In genomic region chr2:38711421-38711861, GRCm38 (mm10) we compare ENCODE assay signal across 8 mouse cellular contexts. TPM values are rescaled to one million over a fixed set of nuclear protein-coding genes. Genes with fewer than 3 reads are reported as not detected.
DNase-seq lines count a peak whose midpoint lies in the region; ATAC-seq and TF ChIP-seq lines count a peak whose summit lies in the region.

No protein-coding gene starts in this region.

- H3K27me3 ChIP-seq in hindbrain, embryonic 12.5 days: peaks cover 82% of the 10 kb centered on the region
- H3K27me3 ChIP-seq in liver, embryonic 16.5 days (ENCODE audit: control insufficient read depth, insufficient read depth, low read depth, low read length): peaks cover 74% of the 10 kb centered on the region

- H3K4me1 ChIP-seq in hindbrain, embryonic 12.5 days: peaks cover 24% of the 10 kb centered on the region
- H3K4me1 ChIP-seq in liver, embryonic 16.5 days (ENCODE audit: control insufficient read depth, low read depth, low read length): no peaks in the 10 kb centered on the region; the same call in none of the 2 replicates

- TF ChIP-seq CTCF in brain, embryonic 14.5 days (IDR thresholded peaks at IDR 0.05; ENCODE audit: borderline replicate concordance, extremely low read depth, insufficient read depth, insufficient read length): no peak

- no peaks in the 10 kb centered on the region for H3K9me3 ChIP-seq in hindbrain, embryonic 12.5 days (replicated peaks)
- no peaks in the 10 kb centered on the region for H3K9me3 ChIP-seq in liver, embryonic 16.5 days (replicated peaks; ENCODE audit: control insufficient read depth, low read length)

- no peak for ATAC-seq in hindbrain, embryonic 12.5 days (ENCODE audit: low FRiP score)
- ATAC-seq in liver, embryonic 16.5 days (ENCODE audit: low read depth): no peak
- ATAC-seq in frontal cortex, adult (ENCODE audit: low TSS enrichment): no peak
- ATAC-seq in megakaryocyte progenitor cell, adult 5-6 weeks (replicated peaks; ENCODE audit: poor library complexity): no peak

- H3K36me3 ChIP-seq in hindbrain, embryonic 12.5 days: no peaks in the 10 kb centered on the region
- no peaks in the 10 kb centered on the region for H3K36me3 ChIP-seq in liver, embryonic 16.5 days (ENCODE audit: control insufficient read depth, insufficient read depth)

- under 1% methylated on average over 39 of the region's 40 CpGs for WGBS in hindbrain, embryonic 12.5 days
- WGBS in liver, embryonic 16.5 days (ENCODE audit: insufficient replicate concordance): 3% methylated on average over 40 of the region's 40 CpGs

- peak overlapping the region; percentile 33 for H3K4me3 ChIP-seq in hindbrain, embryonic 12.5 days
- H3K4me3 ChIP-seq in liver, embryonic 16.5 days (ENCODE audit: low read depth, low read length): peak overlapping the region; percentile 36

- peak overlapping the region; percentile 15; the same call in 1 of the 2 replicates for H3K9ac ChIP-seq in hindbrain, embryonic 12.5 days
- no peak overlapping the region for H3K9ac ChIP-seq in liver, embryonic 16.5 days (ENCODE audit: low read depth, low read length)

- no peak overlapping the region for H3K27ac ChIP-seq in hindbrain, embryonic 12.5 days
- no peak overlapping the region for H3K27ac ChIP-seq in liver, embryonic 16.5 days (ENCODE audit: low read length)

- no peak for TF ChIP-seq POLR2A in brain, embryonic 14.5 days (IDR thresholded peaks at IDR 0.05; ENCODE audit: borderline replicate concordance, extremely low read depth, insufficient read depth, insufficient read length, poor library complexity, severe bottlenecking)

- DNase-seq in adrenal gland, adult 2 months: peak; percentile 62
- no peak for DNase-seq in adrenal gland, postnatal 25 days
- peak; percentile 24 for DNase-seq in brain, embryonic 14.5 days (ENCODE audit: low read depth)
- DNase-seq in c-Kit-positive CD71-positive TER-119-positive erythroid progenitor cells, embryonic 14.5 days (ENCODE audit: low spot score): no peak

- H3K4me2 ChIP-seq in hindbrain, embryonic 12.5 days (replicated peaks): peak overlapping the region; percentile 50
- H3K4me2 ChIP-seq in liver, embryonic 16.5 days (ENCODE audit: low read depth, low read length): peak overlapping the region; percentile 49

RNA-seq across cellular contexts. Expression of gene Nr5a1, which starts 2.9 kb away (rescaled TPM):
- total RNA-seq in adrenal gland, adult 2 months (2021): 100 to 1,000 TPM; 302 to 765 TPM
- 836 and 1,436 TPM in 2 replicates for polyA plus RNA-seq in adrenal gland, adult 2 months (2012; rRNA removed)
- total RNA-seq in adrenal gland, postnatal 25 days (2021): 642 and 788 TPM in 2 replicates
- 1.2 and 2.1 TPM in 2 replicates for polyA plus RNA-seq in brain, embryonic 14.5 days (2012; rRNA removed)
- 0.08 and 0.12 TPM in 2 replicates for polyA plus RNA-seq in hindbrain, embryonic 12.5 days (2016; fragmentation: Nextera tagmentation; extraction: Ambion mirVana)
- polyA plus RNA-seq in liver, embryonic 16.5 days (2015; fragmentation: Nextera tagmentation; extraction: Ambion mirVana): 0.11 and 0.22 TPM in 2 replicates
- total RNA-seq in megakaryocyte progenitor cell, adult 5-6 weeks (2015): not detected in 2 replicates
- not detected in 2 replicates for total RNA-seq in megakaryocyte progenitor cell, adult 5-6 weeks (2017)

Comparison
In these comparisons a context has a peak if more than half of its experiments do, and no peak if none do; other contexts are left out.
1. DNase-seq: peak in adrenal gland, adult 2 months (single experiment) and brain, embryonic 14.5 days (single experiment); none in adrenal gland, postnatal 25 days (single experiment) and c-Kit-positive CD71-positive TER-119-positive erythroid progenitor cells, embryonic 14.5 days (single experiment).
2. RNA of gene Nr5a1, which starts 2.9 kb away (polyA plus RNA-seq): 836 to 1,436 TPM in adrenal gland, adult 2 months; 1.2 to 2.1 TPM in brain, embryonic 14.5 days, 0.11 to 0.22 TPM in liver, embryonic 16.5 days and 0.08 to 0.12 TPM in hindbrain, embryonic 12.5 days; every median in the first group is over 100 times any median in the second.